Mouse (Mus musculus): ENCODE measurements around the gene Pex19.

Gene Pex19

DNA sequence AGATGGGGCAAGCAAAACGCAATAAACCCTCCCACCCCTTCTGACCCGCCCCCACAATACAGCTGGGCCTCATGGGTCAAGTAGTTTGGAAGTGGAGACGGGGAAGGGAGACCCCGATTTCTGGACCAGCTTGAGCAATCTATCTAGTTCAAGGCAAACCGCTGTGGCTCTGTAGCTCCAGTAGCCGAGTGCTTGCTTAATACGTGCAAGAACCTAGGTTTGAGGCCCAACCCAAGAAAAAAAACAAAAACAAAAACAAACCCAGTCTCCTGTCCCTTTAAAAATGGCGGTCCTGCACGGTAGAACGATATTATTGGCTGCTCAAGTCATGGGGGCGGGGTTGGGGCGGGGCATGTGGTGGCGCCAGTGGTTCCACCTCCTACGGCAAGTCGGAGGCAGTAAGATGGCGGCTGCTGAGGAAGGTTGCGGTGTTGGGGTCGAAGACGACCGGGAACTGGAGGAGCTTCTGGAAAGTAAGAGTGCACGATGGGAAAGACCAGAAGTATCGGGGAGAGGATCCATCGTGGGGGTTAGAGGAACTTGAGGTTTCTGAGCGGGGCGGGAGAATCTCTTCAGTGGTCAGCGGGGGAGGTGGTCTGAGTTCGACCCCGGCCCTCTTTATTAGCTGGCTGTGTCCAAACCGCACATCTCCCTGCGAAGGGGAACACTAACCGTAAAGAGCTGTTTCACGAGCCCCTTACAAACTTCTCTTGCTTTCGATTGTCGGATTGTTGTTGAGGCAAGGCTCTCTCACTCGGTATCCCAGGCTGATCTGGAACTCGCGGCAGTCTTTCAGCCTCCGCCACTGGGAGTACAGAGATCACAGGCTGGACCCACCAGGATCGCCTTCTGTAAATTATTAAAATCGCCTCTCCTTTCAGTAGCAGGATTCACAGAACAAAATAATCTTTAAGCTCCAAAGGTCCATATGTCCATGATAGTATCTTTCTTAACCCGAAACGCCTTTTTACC lies at the start of gene Pex19:
Gene Pex19, plus strand, starts transcription at position 380 of the 972 bp plus-strand sequence.
- peak; percentile 96 for DNase-seq

DNA sequence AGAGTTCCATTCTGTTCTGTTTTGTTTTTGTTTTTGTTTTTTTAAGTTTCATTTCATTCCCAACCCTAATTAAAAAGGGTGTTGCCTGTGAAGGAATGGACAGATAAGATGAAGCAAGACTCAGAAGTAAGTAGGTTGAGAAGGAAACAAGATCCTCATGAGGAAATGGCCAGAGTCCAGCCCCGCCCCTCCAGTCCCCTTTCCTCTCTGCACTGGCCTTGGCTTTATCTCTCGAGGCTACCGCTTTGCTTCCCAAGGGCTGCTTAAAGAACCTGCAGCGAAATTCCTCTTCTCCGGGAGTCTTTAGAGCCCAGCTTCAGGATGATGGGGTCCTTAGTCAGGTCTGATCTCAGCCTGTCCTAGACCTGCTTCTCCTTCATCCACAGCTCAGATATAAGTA lies 48.6 kb upstream of the Pex19 start:
- DNase-seq, result no peak

DNA sequence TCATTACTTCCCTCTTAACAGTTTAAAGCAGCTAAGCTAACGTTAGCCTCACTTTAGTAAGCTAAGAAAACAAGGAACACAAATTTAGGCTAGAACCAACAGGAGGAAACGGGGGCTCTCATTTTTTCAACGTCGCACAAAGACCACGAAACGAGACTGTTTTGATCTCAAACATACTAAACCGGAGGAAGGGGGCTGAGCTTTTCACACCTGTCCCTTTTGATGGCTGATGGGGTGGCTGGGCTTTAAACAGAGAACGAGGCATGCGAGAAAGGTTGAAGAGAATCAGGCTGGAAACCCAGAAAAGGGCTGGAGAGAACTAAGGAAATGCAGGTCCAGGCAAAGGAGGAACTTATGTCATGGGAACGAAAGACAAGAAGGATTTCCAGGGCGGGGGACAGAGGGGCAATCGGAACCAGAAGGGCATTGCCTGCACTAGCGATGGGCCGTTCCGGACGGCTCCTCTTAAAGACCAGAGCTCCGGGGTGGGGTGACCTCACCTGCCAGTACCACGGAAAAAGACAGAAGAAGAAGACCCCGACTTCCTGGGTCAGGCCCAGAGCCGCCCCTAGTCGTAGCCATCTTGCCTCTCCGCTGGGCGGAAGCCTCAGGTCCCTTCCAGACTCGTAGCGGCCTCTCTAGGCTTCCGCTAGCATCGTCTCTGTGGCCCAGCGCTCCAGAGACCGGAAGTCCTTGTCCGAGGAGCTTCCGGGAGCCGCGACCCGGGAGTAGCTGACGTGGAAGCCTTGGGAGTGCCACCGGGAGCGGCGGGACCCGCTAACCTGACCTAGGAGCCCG lies 44.3 kb upstream of the Pex19 start, which contains the start of the genes Copa and Ncstn:
Gene Copa, plus strand, starts transcription at position 429 of the 798 bp plus-strand sequence.
Gene Ncstn, minus strand, starts transcription at position 695 of the 798 bp plus-strand sequence.
- peak; percentile 98 for DNase-seq

DNA sequence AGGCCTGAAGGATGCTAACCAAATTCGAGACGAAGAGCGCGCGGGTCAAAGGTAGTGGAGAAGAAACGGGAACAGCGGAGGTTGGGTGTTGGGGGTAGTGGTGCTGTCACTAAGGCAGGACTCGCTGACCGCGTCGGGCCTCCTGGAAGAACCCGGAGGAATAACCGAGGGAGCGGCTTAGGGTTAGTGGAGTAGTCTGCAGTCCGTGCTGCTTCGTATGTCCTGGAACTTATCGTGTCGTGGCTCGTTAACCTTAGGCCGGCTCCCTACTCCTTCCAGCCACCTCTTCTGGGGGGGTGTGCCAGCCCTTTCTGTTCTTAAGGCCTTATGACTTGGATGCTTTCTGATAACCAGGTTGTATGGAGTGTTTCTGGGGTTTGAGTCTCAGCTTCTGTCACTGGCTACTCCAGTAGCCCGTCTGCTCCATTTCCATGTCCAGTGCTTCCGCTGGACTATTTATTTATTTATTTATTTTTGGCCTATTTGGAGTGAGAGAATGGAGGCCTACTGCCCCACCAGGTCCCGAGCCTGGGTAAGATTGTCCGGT lies 43.6 kb upstream of the Pex19 start:
- DNase-seq, result no peak

DNA sequence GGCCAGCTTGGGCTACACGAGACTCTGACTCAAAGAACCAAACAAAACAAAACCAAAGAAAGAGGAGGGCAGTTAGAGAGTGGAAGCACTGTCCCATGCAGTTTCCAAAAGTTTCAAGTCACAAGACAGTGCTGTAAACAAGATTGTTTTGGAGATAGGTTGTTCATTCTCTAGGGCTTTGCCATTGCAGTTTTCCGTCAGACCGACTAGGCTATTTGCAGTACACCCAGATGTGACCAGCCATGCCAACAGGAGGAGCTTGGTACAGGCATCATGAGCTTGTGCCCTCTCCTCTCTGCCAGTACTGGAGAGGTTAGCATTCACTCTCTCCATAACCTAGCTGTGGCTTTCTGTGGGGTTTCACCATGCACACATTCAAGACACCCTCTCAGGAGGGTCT lies 33.0 kb upstream of the Pex19 start:
- no peak for DNase-seq

DNA sequence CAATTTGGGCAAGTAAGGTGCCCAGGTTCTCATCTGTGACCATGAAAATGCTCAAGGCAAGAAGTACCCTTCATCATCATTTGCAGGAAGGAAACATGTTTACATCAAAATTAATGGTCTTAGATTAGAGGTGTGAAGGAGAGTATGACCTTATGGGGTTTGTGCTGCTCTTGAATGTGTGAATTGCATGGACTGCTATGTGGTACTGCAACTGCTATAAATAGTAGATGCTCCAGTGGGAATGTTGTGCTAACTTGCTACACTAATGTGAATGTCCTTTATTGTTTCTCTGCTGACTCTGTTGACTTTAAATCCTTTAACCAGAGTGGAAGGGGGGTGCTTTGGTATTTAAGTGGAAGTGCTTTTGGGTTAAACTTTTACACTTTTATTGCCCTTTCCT lies 32.3 kb upstream of the Pex19 start:
- DNase-seq, result no peak

DNA sequence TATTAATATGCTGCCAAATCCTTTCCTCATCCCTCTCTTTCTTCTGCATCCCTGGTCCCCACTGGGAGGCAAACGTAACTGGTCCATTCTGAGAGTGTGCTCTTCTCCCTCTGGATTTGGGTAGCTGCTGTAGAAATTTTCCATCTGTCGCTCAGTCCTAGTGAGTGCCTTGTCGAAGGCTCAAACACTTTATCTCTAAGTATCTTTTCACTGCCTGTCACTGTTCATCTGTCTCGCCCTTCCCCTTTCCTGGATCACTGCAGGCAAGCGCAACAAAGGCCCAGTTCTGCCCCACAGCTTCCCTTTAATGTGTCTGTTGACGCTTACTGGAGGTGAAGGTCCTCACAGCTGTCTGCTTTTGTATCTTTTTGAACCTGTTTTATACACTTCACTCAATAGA lies 31.4 kb upstream of the Pex19 start:
- DNase-seq, result peak; percentile 30

DNA sequence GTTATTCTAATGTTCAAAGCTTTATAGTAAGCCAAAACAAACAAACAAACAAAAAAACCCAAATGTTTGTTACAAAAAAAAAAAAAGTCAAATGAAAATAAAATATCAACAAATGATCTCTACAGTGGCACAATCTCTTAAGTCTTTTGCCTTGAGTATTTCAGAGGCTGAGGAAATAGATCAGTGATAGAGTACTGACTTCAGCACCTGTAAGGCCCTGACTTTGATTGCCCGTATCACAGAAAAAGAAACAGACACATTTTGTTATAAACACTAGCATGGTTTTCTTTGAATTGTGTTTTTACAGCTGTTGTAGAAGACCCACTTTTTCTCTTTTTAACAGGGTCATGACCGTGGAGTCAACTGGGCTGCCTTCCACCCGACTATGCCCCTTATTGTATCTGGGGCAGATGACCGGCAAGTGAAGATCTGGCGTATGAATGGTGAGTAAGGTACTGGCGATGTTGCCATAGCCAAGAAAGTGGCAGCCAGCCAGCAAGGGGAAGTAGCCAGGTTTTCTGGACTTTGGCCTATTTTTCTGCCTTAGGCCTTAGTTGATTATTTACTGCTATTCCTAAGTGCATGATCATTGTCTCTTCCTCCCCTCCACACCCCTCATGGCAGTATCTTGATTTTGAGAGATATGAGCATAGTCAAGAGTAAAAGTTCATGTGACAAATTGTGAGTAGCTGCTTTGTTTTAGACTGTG lies 27.1 kb upstream of the Pex19 start:
- DNase-seq, result no peak

DNA sequence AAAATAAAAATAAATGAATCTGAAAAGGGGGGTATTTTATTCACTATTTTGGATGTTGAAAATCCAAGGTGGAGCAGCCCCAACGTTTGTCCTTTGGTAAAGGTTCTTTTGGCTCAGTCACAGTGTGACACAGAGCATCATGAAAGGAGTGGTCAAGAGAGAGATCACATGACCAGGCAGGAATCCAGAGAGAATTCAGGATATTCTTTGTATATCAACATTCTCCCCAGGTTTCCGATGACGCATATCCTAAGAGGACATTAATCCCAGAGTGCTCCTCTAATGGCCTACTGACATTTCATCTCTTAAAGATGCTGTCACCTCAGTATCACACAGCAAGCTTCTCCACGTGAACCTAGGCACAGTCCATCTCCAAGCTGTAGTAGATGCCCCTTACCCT lies 22.9 kb upstream of the Pex19 start:
- no peak for DNase-seq

DNA sequence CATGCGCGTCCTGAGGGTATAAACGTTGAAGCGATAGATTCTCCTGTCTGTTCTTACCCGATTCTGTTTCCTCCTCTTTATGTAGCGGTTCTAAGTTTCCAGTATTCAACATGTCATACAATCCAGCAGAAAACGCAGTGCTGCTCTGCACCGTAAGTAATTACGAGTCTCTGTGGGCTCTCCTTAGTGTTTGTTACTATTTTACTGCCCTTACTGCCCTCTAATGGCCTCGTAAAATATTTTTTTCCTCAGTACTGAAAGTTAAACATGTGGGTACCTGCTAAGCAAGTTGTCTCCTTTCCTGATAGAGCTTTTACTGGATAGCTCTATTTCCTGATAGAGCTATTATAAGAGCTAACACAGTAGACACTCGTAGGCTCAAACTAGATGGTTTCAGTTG lies 21.5 kb upstream of the Pex19 start:
- DNase-seq, result peak; percentile 17

DNA sequence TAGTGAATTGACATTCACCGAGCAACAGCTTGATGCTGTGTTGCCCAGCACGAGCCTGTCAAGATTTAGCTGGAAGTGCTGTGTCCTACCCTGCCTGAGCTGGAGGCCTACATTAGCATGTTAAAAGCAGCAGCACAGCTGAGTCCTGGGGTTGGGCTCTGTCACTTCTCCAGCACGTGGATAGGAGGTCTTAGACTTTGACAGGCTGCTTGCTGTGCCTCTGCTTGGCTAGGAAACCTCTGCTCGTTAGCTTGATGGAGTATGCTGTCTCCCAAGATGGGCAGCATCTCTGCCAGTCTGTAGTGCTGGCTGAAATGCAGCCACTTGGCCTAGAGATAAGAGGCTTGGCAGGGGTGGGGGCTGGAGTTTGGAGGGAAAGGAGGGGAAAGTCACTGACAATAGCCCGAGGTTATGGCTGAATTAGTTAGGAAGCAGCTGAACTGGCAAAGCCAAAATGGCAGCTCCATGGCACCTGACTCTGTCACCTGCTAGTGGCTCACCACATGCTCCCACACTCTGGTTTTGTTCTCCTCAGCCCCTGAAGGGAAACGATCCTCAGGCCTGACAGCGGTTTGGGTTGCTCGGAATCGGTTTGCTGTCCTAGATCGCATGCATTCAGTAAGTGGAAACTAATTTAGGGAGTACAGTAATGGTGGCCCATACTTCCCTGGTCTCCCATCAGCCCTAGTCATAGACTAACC lies 18.6 kb upstream of the Pex19 start:
- DNase-seq, result no peak

DNA sequence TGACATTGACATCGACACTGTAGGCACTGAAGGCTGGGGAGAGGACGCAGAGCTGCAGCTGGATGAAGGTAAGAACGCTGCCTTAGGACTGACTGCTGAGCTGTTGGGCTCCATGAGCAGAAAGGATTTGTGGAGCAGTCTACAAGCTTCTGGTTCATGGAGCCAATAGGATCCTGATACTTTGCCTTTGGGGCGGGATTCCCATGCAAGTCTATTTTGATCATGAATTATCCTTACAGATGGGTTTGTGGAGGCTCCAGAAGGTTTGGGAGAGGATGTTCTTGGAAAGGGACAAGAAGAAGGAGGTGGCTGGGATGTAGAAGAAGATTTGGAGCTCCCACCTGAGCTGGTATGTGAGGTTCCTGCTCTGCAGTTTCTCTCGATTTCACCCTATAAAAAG lies 9.6 kb upstream of the Pex19 start:
- DNase-seq, result no peak

DNA sequence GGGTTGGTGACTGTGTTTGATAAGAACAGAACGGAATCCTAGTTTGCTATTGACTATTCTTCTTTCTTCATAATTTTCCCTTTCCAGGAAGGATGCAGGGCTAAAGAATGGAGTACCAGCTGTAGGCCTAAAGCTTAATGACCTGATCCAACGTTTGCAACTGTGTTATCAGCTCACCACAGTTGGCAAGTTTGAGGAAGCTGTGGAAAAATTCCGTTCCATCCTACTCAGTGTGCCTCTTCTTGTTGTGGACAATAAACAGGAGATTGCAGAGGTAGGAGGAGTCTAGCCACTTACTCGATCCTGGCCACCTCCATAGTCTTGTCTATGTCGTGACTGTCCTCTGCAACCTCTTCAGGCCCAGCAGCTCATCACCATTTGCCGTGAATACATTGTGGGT lies 7.5 kb upstream of the Pex19 start:
- DNase-seq, result no peak

DNA sequence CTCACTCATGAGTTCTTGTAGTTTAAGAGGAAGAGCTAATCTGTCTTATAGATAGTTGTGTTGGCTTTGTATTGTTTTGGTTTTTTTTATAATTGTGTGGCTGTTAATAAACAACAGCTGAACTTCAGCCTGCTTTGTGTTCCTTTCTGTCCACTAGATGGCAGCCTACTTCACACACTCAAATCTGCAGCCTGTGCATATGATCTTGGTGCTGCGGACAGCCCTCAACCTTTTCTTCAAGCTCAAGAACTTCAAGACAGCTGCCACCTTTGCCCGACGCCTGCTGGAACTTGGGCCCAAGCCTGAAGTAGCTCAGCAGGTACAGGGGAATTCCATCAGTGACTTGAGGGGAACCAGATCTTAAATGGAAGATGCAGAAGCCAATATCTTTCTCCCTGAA lies 6.8 kb upstream of the Pex19 start:
- DNase-seq, result peak; percentile 80

DNA sequence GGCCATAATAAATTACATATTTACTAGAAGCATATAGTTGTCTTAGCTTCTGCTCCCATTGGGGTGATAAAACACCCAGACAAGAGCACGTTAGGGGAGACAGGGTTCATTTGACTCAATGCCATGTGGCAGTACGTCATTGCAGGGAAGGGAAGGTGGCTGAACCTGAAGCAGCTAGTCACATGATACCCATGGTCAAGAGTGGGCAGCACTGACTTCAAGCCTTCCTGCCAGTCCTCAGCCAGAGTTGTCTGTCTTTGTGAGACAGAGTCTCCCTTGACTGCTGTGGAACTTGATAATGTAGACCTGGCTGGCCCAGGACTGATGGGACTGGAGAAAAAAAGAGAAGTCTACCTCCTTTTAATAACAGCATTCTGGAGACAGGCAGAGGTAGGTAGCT lies 3.9 kb upstream of the Pex19 start:
- DNase-seq, result no peak

DNA sequence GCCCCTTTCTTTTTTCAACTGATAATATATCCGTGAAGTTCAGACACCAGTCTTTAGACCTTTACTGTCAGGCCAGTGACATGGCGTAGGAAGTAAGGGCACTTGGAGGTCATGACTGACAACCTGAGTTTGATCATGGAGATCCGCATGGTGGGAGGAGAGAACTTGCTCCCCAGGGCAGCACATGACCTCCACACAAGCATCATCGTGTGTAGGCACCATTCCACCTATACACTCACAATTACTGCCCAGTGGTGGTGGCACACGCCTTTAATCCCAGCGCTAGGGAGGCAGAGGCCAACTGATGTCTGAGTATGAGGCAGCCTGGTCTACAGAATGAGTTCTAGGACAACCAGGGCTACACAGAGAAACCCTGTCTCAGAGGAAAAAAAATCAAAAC lies 2.0 kb upstream of the Pex19 start:
- no peak for DNase-seq

DNA sequence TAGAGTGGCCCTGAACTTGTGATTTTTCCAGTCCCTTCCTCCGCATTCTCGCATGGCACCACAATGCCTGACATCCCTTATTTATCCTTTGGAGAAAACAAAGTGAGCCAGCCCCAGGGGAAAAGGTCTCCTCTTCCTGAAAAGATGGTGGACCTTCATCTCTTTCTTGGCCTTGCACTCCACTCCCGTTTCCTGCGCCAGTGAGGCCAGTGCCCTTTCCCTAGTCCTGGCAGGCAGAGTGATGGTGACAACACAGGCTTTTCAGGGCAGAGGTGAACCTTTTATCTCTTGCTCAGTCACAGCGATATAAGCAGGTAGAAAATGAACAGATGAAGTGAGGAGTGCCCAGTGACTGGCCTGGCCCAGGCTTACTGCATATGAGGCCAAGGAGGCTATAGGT lies 932 bp downstream of the Pex19 start:
- no peak for DNase-seq

DNA sequence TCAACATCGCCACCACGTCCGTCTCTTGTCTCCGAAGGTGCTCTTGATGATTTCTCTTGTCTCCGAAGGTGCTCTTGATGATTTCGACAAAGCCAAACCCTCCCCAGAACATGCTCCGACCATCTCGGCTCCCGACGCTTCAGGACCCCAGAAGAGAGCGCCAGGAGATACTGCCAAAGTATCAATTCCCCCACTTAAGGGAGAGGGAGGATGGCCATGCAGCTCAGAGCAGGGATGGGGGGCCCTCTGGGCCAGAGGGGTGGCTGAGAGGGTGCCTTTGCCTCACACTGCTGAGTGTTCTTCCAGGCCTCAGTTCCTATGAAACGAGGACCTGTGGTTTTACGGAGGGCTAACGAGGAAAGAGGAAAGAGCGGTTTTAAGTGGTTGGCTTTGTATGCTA lies 2.0 kb downstream of the Pex19 start:
- DNase-seq, result no peak

DNA sequence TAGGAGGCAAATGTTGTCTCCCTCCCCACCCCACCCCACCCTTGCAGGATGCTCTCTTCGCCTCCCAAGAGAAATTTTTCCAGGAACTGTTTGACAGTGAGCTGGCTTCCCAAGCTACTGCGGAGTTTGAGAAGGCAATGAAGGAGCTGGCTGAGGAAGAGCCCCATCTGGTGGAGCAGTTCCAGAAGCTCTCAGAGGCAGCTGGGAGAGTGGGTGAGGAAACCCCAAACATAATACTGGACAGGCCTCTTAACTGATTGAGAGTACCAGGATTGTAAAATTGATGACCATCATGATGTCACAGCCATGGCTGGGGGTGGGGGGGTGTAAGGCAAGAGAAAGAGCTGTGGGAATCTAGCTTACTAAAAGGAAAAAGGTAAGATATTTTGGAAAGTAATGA lies 2.6 kb downstream of the Pex19 start:
- DNase-seq, result peak; percentile 33

DNA sequence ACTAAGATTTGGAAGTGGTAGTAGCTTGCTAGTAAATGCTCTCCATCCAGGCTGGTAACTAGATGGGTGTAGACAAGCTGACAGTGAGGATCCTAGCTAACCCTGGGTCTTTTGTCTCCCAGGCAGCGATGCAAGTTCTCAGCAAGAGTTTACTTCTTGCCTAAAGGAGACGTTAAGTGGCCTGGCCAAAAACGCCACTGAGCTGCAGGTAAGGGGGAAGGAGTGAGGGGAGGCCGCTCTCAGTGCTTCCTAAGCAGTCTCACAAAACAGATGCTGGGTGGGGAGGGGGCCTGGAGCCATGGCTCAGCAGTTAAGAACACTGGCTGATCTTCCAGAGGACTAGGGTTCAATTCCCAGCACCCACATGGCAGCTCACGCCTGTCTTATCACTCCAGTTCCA lies 3.2 kb downstream of the Pex19 start:
- DNase-seq, result no peak

DNA sequence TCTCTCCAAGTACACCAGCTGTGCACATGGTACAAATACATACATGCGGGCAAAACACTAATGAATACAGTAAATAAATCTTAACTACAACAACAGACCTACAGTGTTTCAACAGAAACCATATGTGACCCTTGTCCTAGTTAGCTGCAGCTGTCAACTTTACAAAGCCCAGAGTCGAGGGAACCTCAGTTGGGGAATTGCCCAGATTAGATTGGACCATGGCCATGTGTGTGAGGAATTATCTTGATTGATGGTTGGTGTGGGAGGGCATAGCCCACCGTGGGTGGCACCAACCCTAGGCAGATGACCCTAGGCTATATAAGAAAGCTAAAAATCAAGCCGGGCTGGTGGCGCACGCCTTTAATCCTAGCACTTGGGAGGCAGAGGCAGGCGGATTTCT lies 5.8 kb downstream of the Pex19 start:
- DNase-seq, result no peak

DNA sequence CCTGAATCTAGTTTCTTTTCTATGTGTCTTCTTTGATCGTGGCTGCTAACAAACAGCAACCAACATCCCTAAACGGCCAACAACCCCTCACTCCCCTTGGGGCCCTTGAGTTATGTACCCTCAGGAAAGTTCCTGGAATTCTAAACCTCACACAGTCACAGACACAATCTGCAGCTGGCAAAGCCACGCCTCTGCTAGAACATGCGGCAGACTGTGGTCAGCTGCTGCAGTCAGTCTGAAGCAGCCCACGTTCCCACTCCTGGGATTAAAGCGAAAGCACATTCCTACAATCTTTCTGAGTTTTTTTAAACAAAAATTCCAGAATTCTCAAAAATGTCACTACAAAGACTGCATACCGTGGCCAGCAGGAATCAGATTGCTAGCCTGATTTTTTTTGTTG lies 7.0 kb downstream of the Pex19 start:
- no peak for DNase-seq

Measured in retina, postnatal 1 day (tissue).